Mouse (Mus musculus) right cerebral cortex, postnatal 25 days (tissue): ENCODE data around the gene Olfr873.
"Not testable (repeated sequence)": the region's sequence is repeated elsewhere in the genome, so short reads cannot be mapped to it uniquely, and the experiment has no call there.

Source experiments
- DNase-seq: peaks from one replicate; pipeline ENCODE4 v3.0.0; 2022

Gene Olfr873

DNA sequence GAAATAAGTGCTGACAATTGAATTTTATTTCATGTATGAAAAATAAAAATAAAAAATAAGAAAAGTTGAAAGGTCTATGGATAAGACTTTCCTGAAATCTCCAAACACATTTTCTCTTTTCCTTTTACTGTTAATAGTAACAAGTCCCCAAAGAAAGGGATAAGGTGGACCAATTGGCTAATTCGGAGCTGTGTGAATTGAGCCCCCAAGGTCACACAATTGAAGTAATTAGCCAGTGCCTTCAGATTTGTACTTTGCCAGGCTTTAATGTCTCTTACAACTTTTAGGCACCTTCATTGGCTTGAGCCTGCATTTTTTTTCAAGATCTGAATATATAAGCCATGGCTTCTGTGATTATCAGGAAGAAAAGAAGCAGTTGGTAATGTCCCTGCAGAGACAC is at the start of gene Olfr873:
TSS of gene Olfr873 (plus strand) at position 301 of the 400 bp plus-strand sequence.
- DNase-seq = no peak

- DNase-seq = no peak
Measured at GRCm38 (mm10) chr9:20282051-20282450, 16.3 kb upstream of the Olfr873 start, which contains the start of gene Olfr39. Olfr39 (plus strand) TSS chr9:20282351.

DNA sequence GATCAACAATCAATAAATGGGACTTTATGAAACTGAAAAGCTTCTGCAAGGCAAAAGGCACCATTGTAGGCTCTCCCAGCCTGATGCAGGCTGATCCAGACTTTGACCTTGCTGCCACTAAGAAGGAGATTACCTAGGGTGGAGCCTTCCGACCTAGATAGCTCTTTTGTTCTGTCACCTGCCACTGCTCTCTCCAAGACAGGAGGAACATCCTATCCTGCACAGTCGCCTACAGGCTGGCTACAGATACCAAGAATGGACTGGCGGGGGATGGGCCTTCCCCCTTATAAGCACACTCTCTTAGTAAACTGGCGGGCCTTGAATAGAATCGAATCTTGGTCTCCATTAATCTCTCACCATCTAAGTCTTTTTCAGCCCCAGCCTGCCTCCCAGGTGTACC is 2.8 kb upstream of the Olfr873 start:
- not testable (repeated sequence) for DNase-seq

DNA sequence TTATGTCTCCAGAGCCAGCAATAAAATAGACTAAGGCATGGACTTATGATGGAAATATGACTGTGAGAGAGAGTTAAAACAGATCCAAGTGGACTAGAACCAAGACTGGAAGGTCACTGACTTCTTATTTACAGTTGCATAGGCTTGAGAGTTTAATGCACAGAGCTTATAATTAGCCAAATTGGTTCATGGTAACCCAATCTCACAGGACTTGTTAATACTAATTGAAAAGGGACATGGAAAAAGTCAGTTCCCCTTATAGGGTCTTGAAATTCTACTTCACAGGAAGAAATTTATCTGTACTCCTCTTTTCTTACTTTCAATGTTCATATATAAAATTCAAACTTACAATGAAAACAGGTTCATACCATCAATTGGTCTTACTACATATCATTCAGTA is 37.7 kb downstream of the Olfr873 start, which contains the start of gene Olfr18:
TSS of gene Olfr18 (minus strand) at position 101 of the 400 bp plus-strand sequence.
- no peak for DNase-seq

DNA sequence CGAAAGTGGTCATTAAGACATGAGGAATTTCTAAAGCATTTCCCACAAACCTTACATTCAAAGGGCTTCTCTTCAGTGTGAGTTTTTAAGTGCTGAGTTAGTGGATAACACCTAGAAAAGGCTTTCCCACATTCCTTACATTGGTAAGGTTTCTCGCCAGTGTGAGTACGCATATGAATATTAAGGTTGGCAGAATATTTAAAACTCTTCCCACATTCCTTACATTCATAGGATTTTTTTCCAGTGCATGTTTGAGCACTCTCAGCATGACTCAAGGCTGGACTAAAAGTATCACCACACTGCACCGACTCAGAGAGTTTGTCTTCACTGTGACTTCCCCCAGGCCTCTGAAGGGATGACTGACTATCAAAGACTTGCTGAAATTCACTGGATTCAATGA is 50.2 kb downstream of the Olfr873 start:
- DNase-seq = no peak
